ENCODE assay signal across 32 mouse cellular contexts in genomic region chr6:87059754-87060153, GRCm38 (mm10). TPM values are rescaled to one million over a fixed set of nuclear protein-coding genes. Genes with fewer than 3 reads are reported as not detected.
DNase-seq lines count a peak whose midpoint lies in the region; ATAC-seq and TF ChIP-seq lines count a peak whose summit lies in the region.
"Had no signal": no experiment of that assay in that cellular context is flagged by ENCODE, and none has a peak within 500 bp of the region (broad histone marks: within the 10 kb centered on the region; RNA-seq: fewer than 3 reads in every experiment).

No protein-coding gene starts in this region.

- no peak overlapping the region for H3K9ac ChIP-seq in midbrain, postnatal 0 days (replicated peaks; ENCODE audit: low read length, poor library complexity, severe bottlenecking)
- H3K9ac ChIP-seq in midbrain, embryonic 13.5 days (replicated peaks) = no peak overlapping the region
- no peak overlapping the region for H3K9ac ChIP-seq in stomach, postnatal 0 days (ENCODE audit: low read length)
- H3K9ac ChIP-seq: embryonic facial prominence, embryonic 12.5 days; forebrain, embryonic 15.5 days; heart, embryonic 12.5 days; hindbrain, embryonic 13.5 days; midbrain, embryonic 12.5 days had no signal

- H3K4me2 ChIP-seq in midbrain, postnatal 0 days (ENCODE audit: low read depth, low read length, poor library complexity, severe bottlenecking) = no peak overlapping the region
- H3K4me2 ChIP-seq in midbrain, embryonic 13.5 days (replicated peaks) = no peak overlapping the region
- H3K4me2 ChIP-seq in stomach, postnatal 0 days (replicated peaks; ENCODE audit: low read depth) = no peak overlapping the region
- H3K4me2 ChIP-seq: embryonic facial prominence, embryonic 12.5 days; forebrain, embryonic 15.5 days; heart, embryonic 12.5 days; hindbrain, embryonic 13.5 days; midbrain, embryonic 12.5 days had no signal

- no peak overlapping the region for H3K4me3 ChIP-seq in left cerebral cortex, adult 2 months
- no peak overlapping the region for H3K4me3 ChIP-seq in midbrain, postnatal 0 days (ENCODE audit: low read depth, low read length)
- H3K4me3 ChIP-seq in midbrain, embryonic 13.5 days (replicated peaks) = no peak overlapping the region
- no peak overlapping the region for H3K4me3 ChIP-seq in stomach, postnatal 0 days (ENCODE audit: low read depth, low read length)
- no peak overlapping the region for H3K4me3 ChIP-seq in thymus, adult 2 months (ENCODE audit: control insufficient read depth, insufficient read depth, low read length)
- H3K4me3 ChIP-seq: embryonic facial prominence, embryonic 12.5 days; forebrain, embryonic 15.5 days; heart, embryonic 12.5 days; hindbrain, embryonic 13.5 days; midbrain, embryonic 12.5 days had no signal

- H3K36me3 ChIP-seq in midbrain, postnatal 0 days (ENCODE audit: insufficient read depth, low read length) = peaks cover 59% of the 10 kb centered on the region
- H3K36me3 ChIP-seq in midbrain, embryonic 13.5 days = peaks cover 81% of the 10 kb centered on the region
- H3K36me3 ChIP-seq in stomach, postnatal 0 days (ENCODE audit: control insufficient read depth, insufficient read depth, low read length) = peaks cover 32% of the 10 kb centered on the region
- H3K36me3 ChIP-seq in thymus, adult 2 months (ENCODE audit: control insufficient read depth, insufficient read depth, low read length) = peaks cover 62% of the 10 kb centered on the region

- no peaks in the 10 kb centered on the region for H3K4me1 ChIP-seq in midbrain, postnatal 0 days (ENCODE audit: insufficient read depth, low read length)
- no peaks in the 10 kb centered on the region for H3K4me1 ChIP-seq in midbrain, embryonic 13.5 days (replicated peaks)
- H3K4me1 ChIP-seq in stomach, postnatal 0 days (replicated peaks; ENCODE audit: control insufficient read depth, insufficient read depth) = no peaks in the 10 kb centered on the region
- H3K4me1 ChIP-seq in thymus, adult 2 months (replicated peaks; ENCODE audit: control insufficient read depth, insufficient read depth, low read length) = no peaks in the 10 kb centered on the region
- H3K4me1 ChIP-seq: embryonic facial prominence, embryonic 12.5 days; forebrain, embryonic 15.5 days; heart, embryonic 12.5 days; hindbrain, embryonic 13.5 days; midbrain, embryonic 12.5 days had no signal

- 97% methylated on average over 1 of the region's 1 CpGs for WGBS in midbrain, postnatal 0 days
- WGBS in midbrain, embryonic 13.5 days = 100% methylated on average over 1 of the region's 1 CpGs
- 87% methylated on average over 1 of the region's 1 CpGs for WGBS in stomach, postnatal 0 days
- WGBS in thymus, adult 2 months = 96% methylated on average over 1 of the region's 1 CpGs

- no peaks in the 10 kb centered on the region for H3K9me3 ChIP-seq in midbrain, postnatal 0 days (ENCODE audit: low read length)
- H3K9me3 ChIP-seq in midbrain, embryonic 13.5 days = no peaks in the 10 kb centered on the region
- no peaks in the 10 kb centered on the region for H3K9me3 ChIP-seq in stomach, postnatal 0 days (ENCODE audit: control insufficient read depth, low read length)
- H3K9me3 ChIP-seq: embryonic facial prominence, embryonic 12.5 days; forebrain, embryonic 15.5 days; heart, embryonic 12.5 days; hindbrain, embryonic 13.5 days; midbrain, embryonic 12.5 days had no signal

- H3K27ac ChIP-seq in left cerebral cortex, adult 2 months = no peak overlapping the region
- no peak overlapping the region for H3K27ac ChIP-seq in midbrain, postnatal 0 days (ENCODE audit: low read depth, low read length)
- no peak overlapping the region for H3K27ac ChIP-seq in midbrain, embryonic 13.5 days
- no peak overlapping the region for H3K27ac ChIP-seq in stomach, postnatal 0 days (replicated peaks)
- no peak overlapping the region for H3K27ac ChIP-seq in thymus, adult 2 months (ENCODE audit: control insufficient read depth, insufficient read depth, low read length)
- H3K27ac ChIP-seq: embryonic facial prominence, embryonic 12.5 days; forebrain, embryonic 15.5 days; hindbrain, embryonic 13.5 days; midbrain, embryonic 12.5 days had no signal

- ATAC-seq in midbrain, postnatal 0 days (ENCODE audit: low FRiP score) = no peak
- ATAC-seq in midbrain, embryonic 13.5 days = no peak
- ATAC-seq in stomach, postnatal 0 days (ENCODE audit: low FRiP score, low TSS enrichment) = no peak
- ATAC-seq: forebrain, embryonic 15.5 days had no signal

- intact Hi-C loops in left cerebral cortex, adult 2 months (cut with DNase I) = no loop called here
- intact Hi-C loops in left cerebral cortex, postnatal 10 days (cut with DNase I) = no loop called here

- peak; percentile 22 for DNase-seq in heart, adult 11 months
- DNase-seq in heart, adult 8-10 months (ENCODE audit: low spot score) = no peak
- no peak for DNase-seq in left cerebral cortex, adult 2 months (ENCODE audit: extremely low spot score in 1 of 2, low spot score in 2 of 2)
- no peak for DNase-seq in left cerebral cortex, postnatal 10 days (ENCODE audit: extremely low spot score in 1 of 2, low spot score in 2 of 2)
- DNase-seq in midbrain, postnatal 0 days (ENCODE audit: low spot score) = no peak
- no peak for DNase-seq in stomach, postnatal 0 days (ENCODE audit: low spot score)
- DNase-seq in thymus, adult 2 months = no peak
- DNase-seq: adrenal gland, postnatal 10 days; B cell, adult 2 months; cerebellum, adult 11 months; cerebellum, adult 9-10 months; embryo, embryonic 11 days; gastrocnemius, postnatal 10 days; heart, postnatal 4 days; kidney, adult 11 months; kidney, postnatal 36 days; layer of hippocampus, postnatal 36 days; liver; lung, adult 2 months; right cerebral cortex, adult 18-20 months; spleen, adult 18-20 months; thymus, adult 18-20 months; thymus, postnatal 36 days had no signal

- no peak for TF ChIP-seq EP300 in stomach, postnatal 0 days (optimal IDR thresholded peaks at IDR 0.05)

- no peaks in the 10 kb centered on the region for H3K27me3 ChIP-seq in midbrain, postnatal 0 days (ENCODE audit: insufficient read depth, low read length)
- H3K27me3 ChIP-seq in midbrain, embryonic 13.5 days = no peaks in the 10 kb centered on the region
- no peaks in the 10 kb centered on the region for H3K27me3 ChIP-seq in stomach, postnatal 0 days (ENCODE audit: control insufficient read depth, insufficient read depth, low read length)
- H3K27me3 ChIP-seq in thymus, adult 2 months (ENCODE audit: control insufficient read depth, insufficient read depth, low read length) = no peaks in the 10 kb centered on the region
- H3K27me3 ChIP-seq: embryonic facial prominence, embryonic 12.5 days; forebrain, embryonic 15.5 days; heart, embryonic 12.5 days; hindbrain, embryonic 13.5 days; midbrain, embryonic 12.5 days had no signal

- TF ChIP-seq CTCF in left cerebral cortex, adult 2 months (IDR thresholded peaks at IDR 0.05) = peak; percentile 32
- TF ChIP-seq CTCF in midbrain, postnatal 0 days (IDR thresholded peaks at IDR 0.05) = peak; percentile 47
- TF ChIP-seq CTCF in stomach, postnatal 0 days (IDR thresholded peaks at IDR 0.05; ENCODE audit: low read depth) = peak; percentile 50
- no peak for TF ChIP-seq CTCF in thymus, adult 2 months (IDR thresholded peaks at IDR 0.05; ENCODE audit: borderline replicate concordance, control insufficient read depth, extremely low read depth, insufficient read depth, low read length, poor library complexity)

- TF ChIP-seq POLR2A in thymus, adult 2 months (IDR thresholded peaks at IDR 0.05; ENCODE audit: control insufficient read depth, extremely low read depth, insufficient read depth, low read length, poor library complexity) = no peak

RNA-seq across cellular contexts. Expression of gene Gfpt1, which starts 17.1 kb away (rescaled TPM):
- 10 to 100 TPM; 16.0 to 21.4 (median 16.7) TPM for total RNA-seq in heart, adult 8-10 months (2022)
- 10 to 100 TPM; 51.5 to 56.0 TPM for total RNA-seq in left cerebral cortex, adult 2 months (2021)
- 10 to 100 TPM; 60.0 to 60.7 TPM for total RNA-seq in left cerebral cortex, postnatal 10 days (2021)
- 43.7 and 62.3 TPM in 2 replicates for total RNA-seq in midbrain, postnatal 0 days (2014; rRNA removed)
- polyA plus RNA-seq in midbrain, postnatal 0 days (2015; fragmentation: Nextera tagmentation; extraction: Ambion mirVana) = 19.3 and 21.4 TPM in 2 replicates
- polyA plus RNA-seq in midbrain, embryonic 13.5 days (2015; fragmentation: Nextera tagmentation; extraction: Ambion mirVana) = 20.1 and 20.5 TPM in 2 replicates
- 14.5 and 17.4 TPM in 2 replicates for polyA plus RNA-seq in stomach, postnatal 0 days (2015; fragmentation: Nextera tagmentation; extraction: Ambion mirVana)
- polyA plus RNA-seq in thymus, adult 2 months (2012; rRNA removed) = 12.6 and 13.5 TPM in 2 replicates

RNA-seq across cellular contexts. Expression of gene D6Ertd527e, which starts 44.8 kb away (rescaled TPM):
- under 1 TPM in 1 of 4 experiments, not detected in 3; 0.44 TPM for total RNA-seq in heart, adult 8-10 months (2022)
- not detected for total RNA-seq in left cerebral cortex, adult 2 months (2021)
- not detected for total RNA-seq in left cerebral cortex, postnatal 10 days (2021)
- total RNA-seq in midbrain, postnatal 0 days (2014; rRNA removed) = 0.77 TPM in 1 of 2 replicates, not detected in the other
- polyA plus RNA-seq in midbrain, postnatal 0 days (2015; fragmentation: Nextera tagmentation; extraction: Ambion mirVana) = 0.12 and 0.41 TPM in 2 replicates
- 0.12 and 0.16 TPM in 2 replicates for polyA plus RNA-seq in midbrain, embryonic 13.5 days (2015; fragmentation: Nextera tagmentation; extraction: Ambion mirVana)
- 0.19 and 0.29 TPM in 2 replicates for polyA plus RNA-seq in stomach, postnatal 0 days (2015; fragmentation: Nextera tagmentation; extraction: Ambion mirVana)
- polyA plus RNA-seq in thymus, adult 2 months (2012; rRNA removed) = 1.1 and 1.4 TPM in 2 replicates
- total RNA-seq: heart, postnatal 4 days; layer of hippocampus, adult 8-10 months; layer of hippocampus, postnatal 36 days; left cerebral cortex, postnatal 14 days had no signal
- polyA plus RNA-seq: forebrain, embryonic 15.5 days; midbrain, embryonic 12.5 days; neural tube, embryonic 14.5 days had no signal

RNA-seq across cellular contexts. Expression of gene Nfu1, which starts 50.7 kb away (rescaled TPM):
- total RNA-seq in heart, adult 8-10 months (2022) = 10 to 100 TPM; 78.5 to 83.2 (median 80.7) TPM
- total RNA-seq in left cerebral cortex, adult 2 months (2021) = 10 to 100 TPM; 56.0 to 57.2 TPM
- 10 to 100 TPM; 61.6 to 63.4 TPM for total RNA-seq in left cerebral cortex, postnatal 10 days (2021)
- 395 and 506 TPM in 2 replicates for total RNA-seq in midbrain, postnatal 0 days (2014; rRNA removed)
- 163 and 175 TPM in 2 replicates for polyA plus RNA-seq in midbrain, postnatal 0 days (2015; fragmentation: Nextera tagmentation; extraction: Ambion mirVana)
- 113 and 125 TPM in 2 replicates for polyA plus RNA-seq in midbrain, embryonic 13.5 days (2015; fragmentation: Nextera tagmentation; extraction: Ambion mirVana)
- 76.6 and 80.9 TPM in 2 replicates for polyA plus RNA-seq in stomach, postnatal 0 days (2015; fragmentation: Nextera tagmentation; extraction: Ambion mirVana)
- 94.7 and 100 TPM in 2 replicates for polyA plus RNA-seq in thymus, adult 2 months (2012; rRNA removed)
